ENCODE assay signal across 8 mouse cellular contexts in genomic region chr4:57672996-57673906, GRCm38 (mm10). TPM values are rescaled to one million over a fixed set of nuclear protein-coding genes. Genes with fewer than 3 reads are reported as not detected.
DNase-seq lines count a peak whose midpoint lies in the region; ATAC-seq and TF ChIP-seq lines count a peak whose summit lies in the region.

No protein-coding gene starts in this region.

- peak; percentile 99 for TF ChIP-seq CTCF in left cerebral cortex, adult 2 months (IDR thresholded peaks at IDR 0.05)

- peaks cover 35% of the 10 kb centered on the region for H3K4me1 ChIP-seq in megakaryocyte, embryonic 14.5 days

- peaks cover 18% of the 10 kb centered on the region for H3K27me3 ChIP-seq in megakaryocyte, embryonic 14.5 days (replicated peaks)

- intact Hi-C loops in left cerebral cortex, adult 2 months (cut with DNase I), result loop anchor here (1.0 to 5.0 kb wide), 4 partner anchors 115 to 404 kb away; no protein-coding TSS in a partner anchor

- DNase-seq in gastrocnemius, adult 8-10 months (ENCODE audit: low spot score in 2 of 2), result peak; percentile 67 to 68
- peak; percentile 86 for DNase-seq in hindlimb bud, embryonic 11.5 days (ENCODE audit: extremely low spot score, low read depth, low spot score)
- DNase-seq in left cerebral cortex, adult 2 months (ENCODE audit: extremely low spot score in 1 of 2, low spot score in 2 of 2), result peak; percentile 82 to 91
- peak; percentile 81 to 90 for DNase-seq in right cerebral cortex, postnatal 10 days (ENCODE audit: low spot score in 2 of 2)
- DNase-seq in urinary bladder, postnatal 25 days (ENCODE audit: low spot score), result peak; percentile 90

- H3K9me3 ChIP-seq in megakaryocyte, embryonic 14.5 days, result no peaks in the 10 kb centered on the region

- H3K36me3 ChIP-seq in megakaryocyte, embryonic 14.5 days (replicated peaks; ENCODE audit: low read length), result no peaks in the 10 kb centered on the region

- no peak overlapping the region for H3K4me3 ChIP-seq in left cerebral cortex, adult 2 months
- H3K4me3 ChIP-seq in megakaryocyte, embryonic 14.5 days (replicated peaks), result peak overlapping the region; percentile 83

- ATAC-seq in activated CD4-positive, CD25-positive, alpha-beta regulatory T cell, adult 4 months, result peak; percentile 87
- ATAC-seq in common myeloid progenitor, adult 5-6 weeks (replicated peaks; ENCODE audit: low read depth, poor library complexity, severe bottlenecking), result peak; percentile 84

- H3K27ac ChIP-seq in left cerebral cortex, adult 2 months, result peak overlapping the region; percentile 75; the same call in 1 of the 2 replicates

RNA-seq across cellular contexts. Expression of gene Akap2, which starts 44.2 kb away (rescaled TPM):
- polyA plus RNA-seq in activated CD4-positive, CD25-positive, alpha-beta regulatory T cell, adult 4 months (2017; shearing (Covaris generic)), result 1 to 10 TPM; 3.5 to 5.0 TPM
- total RNA-seq in common myeloid progenitor, adult 5-6 weeks (2017), result 2.2 TPM in 1 of 2 replicates, not detected in the other
- 10 to 100 TPM; 16.7 to 33.5 (median 23.6) TPM for total RNA-seq in gastrocnemius, adult 8-10 months (2022)
- 10 to 100 TPM; 41.5 to 44.8 TPM for total RNA-seq in left cerebral cortex, adult 2 months (2021)
- polyA plus RNA-seq in megakaryocyte, embryonic 14.5 days (2012; ENCODE audit: insufficient read depth, low replicate concordance), result 0.87 TPM in 1 of 2 replicates, not detected in the other
